Comparison of ENCODE assay signal across 8 mouse cellular contexts in genomic region chr9:21601722-21602399, GRCm38 (mm10). TPM values are rescaled to one million over a fixed set of nuclear protein-coding genes. Genes with fewer than 3 reads are reported as not detected.
DNase-seq lines count a peak whose midpoint lies in the region; ATAC-seq and TF ChIP-seq lines count a peak whose summit lies in the region.

No protein-coding gene starts in this region.

- no peaks in the 10 kb centered on the region for H3K79me2 ChIP-seq in CH12.LX (replicated peaks; ENCODE audit: control insufficient read depth, extremely low read depth, insufficient read depth, poor library complexity, severe bottlenecking)

- peaks cover 0 to 10% of the 10 kb centered on the region in 2 experiments for H3K36me3 ChIP-seq in CH12.LX (replicated peaks in 1 of 2; ENCODE audit: control insufficient read depth in 1 of 2, insufficient read depth in 1 of 2, low read length in 1 of 2)
- peaks cover 2% of the 10 kb centered on the region; the same call in 1 of the 2 replicates for H3K36me3 ChIP-seq in embryonic facial prominence, embryonic 10.5 days (replicated peaks)
- no peaks in the 10 kb centered on the region for H3K36me3 ChIP-seq in heart, postnatal 0 days (replicated peaks; ENCODE audit: control insufficient read depth, insufficient read depth, low read length)
- H3K36me3 ChIP-seq in liver, postnatal 0 days (replicated peaks; ENCODE audit: insufficient read depth, low read length), result 0 out of 2 replicates have a peak, but pooled peaks cover 2% of the 10 kb centered on the region
- no peaks in the 10 kb centered on the region; the same call in 1 of the 2 replicates for H3K36me3 ChIP-seq in neural tube, embryonic 14.5 days (ENCODE audit: control insufficient read depth, insufficient read depth, low read length)
- no peaks in the 10 kb centered on the region for H3K36me3 ChIP-seq in thymus, adult 2 months (ENCODE audit: control insufficient read depth, insufficient read depth, low read length)

- no peak for TF ChIP-seq EP300 in CH12.LX (IDR thresholded peaks at IDR 0.05; ENCODE audit: low read length)
- no peak for TF ChIP-seq EP300 in heart, postnatal 0 days (IDR thresholded peaks at IDR 0.05; ENCODE audit: low read depth)
- TF ChIP-seq EP300 in liver, postnatal 0 days (IDR thresholded peaks at IDR 0.05; ENCODE audit: low read depth), result no peak

- no peak overlapping the region for H3K4me3 ChIP-seq in CH12.LX (replicated peaks in 1 of 3; ENCODE audit: low read depth in 2 of 3, low read length in 2 of 3, poor library complexity in 1 of 3)
- no peak overlapping the region for H3K4me3 ChIP-seq in embryonic facial prominence, embryonic 10.5 days
- H3K4me3 ChIP-seq in heart, postnatal 0 days (ENCODE audit: low read depth, low read length), result no peak overlapping the region
- no peak overlapping the region for H3K4me3 ChIP-seq in liver, postnatal 0 days (ENCODE audit: low read depth, low read length)
- H3K4me3 ChIP-seq in neural tube, embryonic 14.5 days (ENCODE audit: low read depth, low read length), result no peak overlapping the region
- H3K4me3 ChIP-seq in thymus, adult 2 months (ENCODE audit: control insufficient read depth, insufficient read depth, low read length), result no peak overlapping the region

- no peak for TF ChIP-seq POLR2A in CH12.LX (IDR thresholded peaks at IDR 0.05; ENCODE audit: low read depth, low read length)
- no peak for TF ChIP-seq POLR2A in thymus, adult 2 months (IDR thresholded peaks at IDR 0.05; ENCODE audit: control insufficient read depth, extremely low read depth, insufficient read depth, low read length, poor library complexity)

- no peak overlapping the region for H3K9ac ChIP-seq in CH12.LX (ENCODE audit: insufficient read depth, low read depth)
- H3K9ac ChIP-seq in heart, postnatal 0 days (replicated peaks; ENCODE audit: low read depth, low read length), result no peak overlapping the region
- no peak overlapping the region for H3K9ac ChIP-seq in liver, postnatal 0 days (replicated peaks)
- no peak overlapping the region for H3K9ac ChIP-seq in neural tube, embryonic 14.5 days (replicated peaks; ENCODE audit: low read depth, low read length)

- no peaks in the 10 kb centered on the region for H3K27me3 ChIP-seq in CH12.LX (replicated peaks)
- H3K27me3 ChIP-seq in embryonic facial prominence, embryonic 10.5 days (replicated peaks; ENCODE audit: low read depth, poor library complexity, severe bottlenecking), result no peaks in the 10 kb centered on the region
- H3K27me3 ChIP-seq in heart, postnatal 0 days (ENCODE audit: control insufficient read depth, insufficient read depth, low read length), result no peaks in the 10 kb centered on the region
- H3K27me3 ChIP-seq in liver, postnatal 0 days (ENCODE audit: insufficient read depth, low read length), result no peaks in the 10 kb centered on the region
- H3K27me3 ChIP-seq in neural tube, embryonic 14.5 days (ENCODE audit: control insufficient read depth, insufficient read depth, low read length), result no peaks in the 10 kb centered on the region
- H3K27me3 ChIP-seq in thymus, adult 2 months (ENCODE audit: control insufficient read depth, insufficient read depth, low read length), result no peaks in the 10 kb centered on the region

- DNase-seq in CH12.LX (ENCODE audit: extremely low read depth), result peak; percentile 87
- DNase-seq in adrenal gland, postnatal 10 days, result peak; percentile 80
- DNase-seq in embryonic facial prominence, embryonic 10.5 days (ENCODE audit: low spot score), result peak; percentile 77
- DNase-seq in heart, postnatal 0 days (ENCODE audit: low spot score), result peak; percentile 71
- DNase-seq in kidney, postnatal 14 days, result peak; percentile 79
- peak; percentile 77 for DNase-seq in liver, postnatal 0 days
- DNase-seq in thymus, adult 2 months, result peak; percentile 67

- TF ChIP-seq CTCF in CH12.LX (conservative IDR thresholded peaks at IDR 0.05 in 1 of 2, IDR thresholded peaks at IDR 0.05 in 1 of 2; ENCODE audit: low read depth in 2 of 2, low read length in 2 of 2), result peak; percentile 60 to 94
- TF ChIP-seq CTCF in heart, postnatal 0 days (IDR thresholded peaks at IDR 0.05; ENCODE audit: low read depth), result peak; percentile 86
- TF ChIP-seq CTCF in liver, postnatal 0 days (IDR thresholded peaks at IDR 0.05; ENCODE audit: low read depth), result peak; percentile 96
- TF ChIP-seq CTCF in thymus, adult 2 months (IDR thresholded peaks at IDR 0.05; ENCODE audit: borderline replicate concordance, control insufficient read depth, extremely low read depth, insufficient read depth, low read length, poor library complexity), result peak; percentile 58; the same call in 1 of the 2 replicates

- TF ChIP-seq RAD21 in CH12.LX (IDR thresholded peaks at IDR 0.05; ENCODE audit: low read depth, low read length), result peak; percentile 97

- no peaks in the 10 kb centered on the region for H3K9me3 ChIP-seq in CH12.LX (replicated peaks; ENCODE audit: low read length)
- no peaks in the 10 kb centered on the region for H3K9me3 ChIP-seq in embryonic facial prominence, embryonic 10.5 days
- no peaks in the 10 kb centered on the region for H3K9me3 ChIP-seq in heart, postnatal 0 days (replicated peaks; ENCODE audit: control insufficient read depth, low read length)
- H3K9me3 ChIP-seq in liver, postnatal 0 days (ENCODE audit: low read length), result no peaks in the 10 kb centered on the region
- no peaks in the 10 kb centered on the region for H3K9me3 ChIP-seq in neural tube, embryonic 14.5 days (ENCODE audit: control insufficient read depth, low read length)

- in situ Hi-C loops in CH12.LX (cut with MboI; ENCODE audit: low pct_ligation_motif_present, low pct_unique_long_range_greater_than_20kb, low sequenced_read_pairs), result loop anchor here (5.0 kb wide), 1 partner anchor 210 kb away; no protein-coding TSS in a partner anchor

- 50% methylated on average over 10 of the region's 10 CpGs for WGBS in embryonic facial prominence, embryonic 10.5 days
- WGBS in heart, postnatal 0 days, result 47% methylated on average over 10 of the region's 10 CpGs
- 47% methylated on average over 10 of the region's 10 CpGs for WGBS in liver, postnatal 0 days (ENCODE audit: insufficient replicate concordance)
- WGBS in neural tube, embryonic 14.5 days, result 50% methylated on average over 10 of the region's 10 CpGs
- 53% methylated on average over 10 of the region's 10 CpGs for WGBS in thymus, adult 2 months

- dilution Hi-C loops in CH12.LX (cut with MboI; ENCODE audit: extremely low pct_ligation_motif_present, extremely low pct_unique_long_range_greater_than_20kb, low sequenced_read_pairs), result no loop called here

- ATAC-seq in heart, postnatal 0 days (ENCODE audit: insufficient read depth, low read depth), result 0 out of 2 replicates have a peak, but pooled peaks have one; percentile 47
- ATAC-seq in liver, postnatal 0 days, result peak; percentile 76
- peak; percentile 74 for ATAC-seq in neural tube, embryonic 14.5 days (ENCODE audit: low read depth)

- no peak overlapping the region for H3K27ac ChIP-seq in CH12.LX (ENCODE audit: insufficient read depth, low read depth)
- H3K27ac ChIP-seq in embryonic facial prominence, embryonic 10.5 days (replicated peaks), result no peak overlapping the region
- no peak overlapping the region for H3K27ac ChIP-seq in heart, postnatal 0 days (ENCODE audit: low read depth)
- H3K27ac ChIP-seq in liver, postnatal 0 days (ENCODE audit: low read depth), result no peak overlapping the region
- no peak overlapping the region for H3K27ac ChIP-seq in neural tube, embryonic 14.5 days (ENCODE audit: low read depth, low read length)
- H3K27ac ChIP-seq in thymus, adult 2 months (ENCODE audit: control insufficient read depth, insufficient read depth, low read length), result no peak overlapping the region

- no peak overlapping the region for H3K4me2 ChIP-seq in CH12.LX (ENCODE audit: insufficient read depth, low read depth, poor library complexity, severe bottlenecking)
- no peak overlapping the region for H3K4me2 ChIP-seq in heart, postnatal 0 days (ENCODE audit: low read depth, low read length)
- no peak overlapping the region for H3K4me2 ChIP-seq in liver, postnatal 0 days (ENCODE audit: low read depth, low read length)
- H3K4me2 ChIP-seq in neural tube, embryonic 14.5 days (ENCODE audit: low read depth, low read length), result no peak overlapping the region

- peaks cover 0 to 8% of the 10 kb centered on the region in 2 experiments; a peak in 1 of 4 replicates for H3K4me1 ChIP-seq in CH12.LX (ENCODE audit: control insufficient read depth in 1 of 2, insufficient read depth in 2 of 2)
- H3K4me1 ChIP-seq in embryonic facial prominence, embryonic 10.5 days, result no peaks in the 10 kb centered on the region; the same call in 1 of the 2 replicates
- no peaks in the 10 kb centered on the region for H3K4me1 ChIP-seq in heart, postnatal 0 days (ENCODE audit: control insufficient read depth, insufficient read depth)
- H3K4me1 ChIP-seq in liver, postnatal 0 days (ENCODE audit: insufficient read depth), result peaks cover 4% of the 10 kb centered on the region
- no peaks in the 10 kb centered on the region for H3K4me1 ChIP-seq in neural tube, embryonic 14.5 days (ENCODE audit: control insufficient read depth, insufficient read depth, low read length)
- no peaks in the 10 kb centered on the region for H3K4me1 ChIP-seq in thymus, adult 2 months (replicated peaks; ENCODE audit: control insufficient read depth, insufficient read depth, low read length)

RNA-seq across cellular contexts. Expression of gene Yipf2, which starts 9.2 kb away (rescaled TPM):
- total RNA-seq in CH12.LX (2012; rRNA removed) (13.6 and 17.5 TPM in 2 replicates), CH12.LX (2014; rRNA removed) (13.1 and 16.6 TPM in 2 replicates)
- polyA plus RNA-seq in CH12.LX (2012; ENCODE audit: insufficient read length, low read depth), result 17.0 and 21.2 TPM in 2 replicates
- total RNA-seq in adrenal gland, postnatal 10 days (2021), result 10 to 100 TPM; 22.9 to 25.1 TPM
- polyA plus RNA-seq in embryonic facial prominence, embryonic 10.5 days (2016; fragmentation: Nextera tagmentation; extraction: Ambion mirVana), result 19.0 and 21.2 TPM in 2 replicates
- total RNA-seq in heart, postnatal 0 days (2014; rRNA removed; ENCODE audit: low replicate concordance), result 12.3 and 17.6 TPM in 2 replicates
- polyA plus RNA-seq in heart, postnatal 0 days (2015; fragmentation: Nextera tagmentation; extraction: Ambion mirVana), result 9.1 and 11.9 TPM in 2 replicates
- polyA plus RNA-seq in liver, postnatal 0 days (2015; fragmentation: Nextera tagmentation; extraction: Ambion mirVana), result 7.8 and 8.5 TPM in 2 replicates
- 20.3 and 21.8 TPM in 2 replicates for polyA plus RNA-seq in neural tube, embryonic 14.5 days (2014; fragmentation: Nextera tagmentation; extraction: Ambion mirVana)
- 47.1 and 50.6 TPM in 2 replicates for polyA plus RNA-seq in thymus, adult 2 months (2012; rRNA removed)

RNA-seq across cellular contexts. Expression of gene Timm29, which starts 9.3 kb away (rescaled TPM):
- 12.0 and 16.0 TPM in 2 replicates for total RNA-seq in CH12.LX (2012; rRNA removed)
- 19.1 and 19.5 TPM in 2 replicates for total RNA-seq in CH12.LX (2014; rRNA removed)
- polyA plus RNA-seq in CH12.LX (2012; ENCODE audit: insufficient read length, low read depth), result 29.6 and 34.6 TPM in 2 replicates
- total RNA-seq in adrenal gland, postnatal 10 days (2021), result 10 to 100 TPM; 46.3 to 48.3 TPM
- polyA plus RNA-seq in embryonic facial prominence, embryonic 10.5 days (2016; fragmentation: Nextera tagmentation; extraction: Ambion mirVana), result 32.0 and 32.7 TPM in 2 replicates
- total RNA-seq in heart, postnatal 0 days (2014; rRNA removed; ENCODE audit: low replicate concordance), result 33.4 and 44.6 TPM in 2 replicates
- polyA plus RNA-seq in heart, postnatal 0 days (2015; fragmentation: Nextera tagmentation; extraction: Ambion mirVana), result 23.2 and 23.7 TPM in 2 replicates
- polyA plus RNA-seq in liver, postnatal 0 days (2015; fragmentation: Nextera tagmentation; extraction: Ambion mirVana), result 12.5 and 13.0 TPM in 2 replicates
- 73.0 and 77.5 TPM in 2 replicates for polyA plus RNA-seq in neural tube, embryonic 14.5 days (2014; fragmentation: Nextera tagmentation; extraction: Ambion mirVana)
- polyA plus RNA-seq in thymus, adult 2 months (2012; rRNA removed), result 43.5 and 45.8 TPM in 2 replicates

RNA-seq across cellular contexts. Expression of gene Smarca4, which starts 14.1 kb away (rescaled TPM):
- total RNA-seq in CH12.LX (2012; rRNA removed) (74.3 and 78.9 TPM in 2 replicates), CH12.LX (2014; rRNA removed) (30.7 and 33.8 TPM in 2 replicates)
- polyA plus RNA-seq in CH12.LX (2012; ENCODE audit: insufficient read length, low read depth), result 76.1 and 86.2 TPM in 2 replicates
- total RNA-seq in adrenal gland, postnatal 10 days (2021), result 10 to 100 TPM; 58.7 to 64.8 TPM
- polyA plus RNA-seq in embryonic facial prominence, embryonic 10.5 days (2016; fragmentation: Nextera tagmentation; extraction: Ambion mirVana), result 157 and 165 TPM in 2 replicates
- total RNA-seq in heart, postnatal 0 days (2014; rRNA removed; ENCODE audit: low replicate concordance), result 55.9 and 66.0 TPM in 2 replicates
- polyA plus RNA-seq in heart, postnatal 0 days (2015; fragmentation: Nextera tagmentation; extraction: Ambion mirVana), result 22.2 and 22.9 TPM in 2 replicates
- polyA plus RNA-seq in liver, postnatal 0 days (2015; fragmentation: Nextera tagmentation; extraction: Ambion mirVana), result 12.8 and 14.3 TPM in 2 replicates
- polyA plus RNA-seq in neural tube, embryonic 14.5 days (2014; fragmentation: Nextera tagmentation; extraction: Ambion mirVana), result 138 and 152 TPM in 2 replicates
- 156 and 191 TPM in 2 replicates for polyA plus RNA-seq in thymus, adult 2 months (2012; rRNA removed)

RNA-seq across cellular contexts. Expression of gene Carm1, which starts 55.2 kb away (rescaled TPM):
- 42.2 and 46.7 TPM in 2 replicates for total RNA-seq in CH12.LX (2012; rRNA removed)
- total RNA-seq in CH12.LX (2014; rRNA removed), result 19.1 and 21.5 TPM in 2 replicates
- 98.5 and 111 TPM in 2 replicates for polyA plus RNA-seq in CH12.LX (2012; ENCODE audit: insufficient read length, low read depth)
- 10 to 100 TPM; 45.1 to 65.4 TPM for total RNA-seq in adrenal gland, postnatal 10 days (2021)
- polyA plus RNA-seq in embryonic facial prominence, embryonic 10.5 days (2016; fragmentation: Nextera tagmentation; extraction: Ambion mirVana), result 73.1 and 84.1 TPM in 2 replicates
- 49.5 and 78.3 TPM in 2 replicates for total RNA-seq in heart, postnatal 0 days (2014; rRNA removed; ENCODE audit: low replicate concordance)
- 11.3 and 12.7 TPM in 2 replicates for polyA plus RNA-seq in heart, postnatal 0 days (2015; fragmentation: Nextera tagmentation; extraction: Ambion mirVana)
- polyA plus RNA-seq in liver, postnatal 0 days (2015; fragmentation: Nextera tagmentation; extraction: Ambion mirVana), result 8.6 TPM in 2 replicates
- 30.1 and 36.4 TPM in 2 replicates for polyA plus RNA-seq in neural tube, embryonic 14.5 days (2014; fragmentation: Nextera tagmentation; extraction: Ambion mirVana)
- polyA plus RNA-seq in thymus, adult 2 months (2012; rRNA removed), result 98.5 and 112 TPM in 2 replicates
